Mouse (Mus musculus) embryo, embryonic 11.5 days (tissue): ENCODE data around the gene Rbmxl2.

Experiments used
- DNase-seq: peaks from one replicate; pipeline ENCODE4 v3.0.0-alpha.2; 2012; ENCODE audit warnings: low read depth, low spot score

Gene Rbmxl2

DNA sequence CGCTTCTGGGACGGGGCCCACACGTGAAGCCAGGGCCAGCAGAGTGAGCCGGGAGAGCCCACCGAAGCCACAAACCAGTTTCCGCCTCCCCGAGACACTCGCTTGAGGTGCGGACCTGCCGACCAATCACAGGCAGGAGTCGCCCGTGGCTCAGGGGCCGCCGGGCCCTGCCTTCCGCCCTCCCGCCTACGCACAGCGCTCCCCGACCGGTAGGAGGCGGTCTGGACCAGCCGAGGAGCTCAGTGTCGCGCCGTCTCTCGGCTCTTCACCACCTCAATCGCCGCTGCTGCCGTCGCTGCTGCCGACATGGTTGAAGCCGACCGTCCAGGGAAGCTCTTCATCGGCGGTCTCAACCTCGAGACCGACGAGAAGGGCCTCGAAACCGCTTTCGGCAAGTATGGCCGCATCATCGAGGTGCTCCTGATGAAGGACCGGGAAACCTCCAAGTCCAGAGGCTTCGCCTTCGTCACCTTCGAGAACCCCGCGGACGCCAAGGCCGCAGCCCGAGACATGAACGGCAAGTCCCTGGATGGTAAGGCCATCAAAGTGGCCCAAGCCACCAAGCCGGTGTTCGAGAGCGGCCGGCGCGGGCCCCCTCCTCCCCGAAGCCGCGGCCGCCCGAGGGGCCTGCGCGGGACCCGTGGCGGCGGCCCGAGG is at the start of gene Rbmxl2:
Gene Rbmxl2 (plus strand): TSS at position 242 of the 657 bp plus-strand sequence.
- DNase-seq = no peak

- DNase-seq = no peak
Observed at GRCm38 (mm10) chr7:107166690-107167089, 42.6 kb upstream of the Rbmxl2 start, which contains the start of gene Nlrp14. Nlrp14 (plus strand) TSS chr7:107166990.

DNA sequence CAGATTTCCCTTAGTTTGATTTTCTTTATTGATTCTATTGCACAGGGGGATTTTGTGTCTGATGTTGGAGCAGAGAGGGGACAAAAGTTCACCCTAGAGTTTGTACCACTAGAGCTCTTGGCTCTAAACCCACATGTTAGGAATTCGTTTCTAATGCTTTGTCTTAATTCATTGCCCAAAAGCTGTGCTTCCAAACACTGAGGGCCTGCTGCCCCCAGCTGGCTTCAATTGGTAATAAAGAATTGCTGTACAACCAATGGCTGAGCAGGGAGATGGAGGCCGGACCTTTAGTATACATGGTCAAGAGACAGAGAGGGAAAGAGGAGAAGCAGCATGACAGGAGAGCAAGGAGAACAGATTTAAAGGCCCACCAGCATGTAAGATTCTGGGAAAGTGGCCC is 28.8 kb upstream of the Rbmxl2 start:
- DNase-seq = no peak

GRCm38 (mm10) chr7:107201817-107202216 is 7.4 kb upstream of the Rbmxl2 start:
- DNase-seq = no peak

DNA sequence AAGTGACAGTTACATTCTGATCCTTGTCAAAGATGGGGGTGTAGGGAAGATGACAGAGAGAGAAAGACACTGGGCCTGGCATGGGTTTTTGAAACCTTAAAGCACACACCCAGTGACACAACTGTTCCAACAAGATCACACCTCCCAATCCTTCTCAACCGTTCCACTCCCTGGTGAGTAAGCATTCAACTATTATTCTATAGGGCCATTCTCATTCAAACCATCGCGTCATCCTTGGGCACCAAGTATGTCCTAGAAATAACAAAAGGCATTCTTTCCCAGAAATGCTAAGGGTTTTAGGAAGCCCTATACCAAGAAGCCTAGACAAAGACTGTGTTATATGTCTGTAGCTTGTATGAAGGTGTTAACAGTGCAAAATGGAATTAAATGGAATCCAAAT is 1.4 kb upstream of the Rbmxl2 start:
- DNase-seq = no peak

DNA sequence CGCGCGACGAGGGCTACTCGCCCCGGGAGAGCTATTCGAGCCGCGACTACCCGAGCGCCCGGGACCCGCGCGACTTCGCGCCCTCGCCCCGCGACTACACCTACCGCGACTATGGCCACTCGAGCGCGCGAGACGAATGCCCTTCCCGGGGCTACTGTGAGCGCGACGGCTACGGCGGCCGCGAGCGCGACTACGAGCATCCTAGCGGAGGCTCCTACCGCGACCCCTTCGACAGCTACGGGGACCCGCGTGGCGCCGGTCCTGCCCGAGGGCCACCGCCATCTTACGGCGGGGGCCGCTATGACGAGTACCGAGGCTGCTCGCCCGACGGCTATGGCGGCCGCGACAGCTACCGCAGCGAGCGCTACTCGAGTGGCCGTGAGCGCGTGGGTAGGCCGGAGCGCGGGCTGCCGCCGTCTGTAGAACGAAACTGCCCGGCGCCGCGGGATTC is 906 bp downstream of the Rbmxl2 start:
- DNase-seq = no peak

- DNase-seq = no peak
Observed at GRCm38 (mm10) chr7:107215723-107216122, 6.5 kb downstream of the Rbmxl2 start.

GRCm38 (mm10) chr7:107216845-107217244 is 7.6 kb downstream of the Rbmxl2 start:
- DNase-seq = no peak

DNA sequence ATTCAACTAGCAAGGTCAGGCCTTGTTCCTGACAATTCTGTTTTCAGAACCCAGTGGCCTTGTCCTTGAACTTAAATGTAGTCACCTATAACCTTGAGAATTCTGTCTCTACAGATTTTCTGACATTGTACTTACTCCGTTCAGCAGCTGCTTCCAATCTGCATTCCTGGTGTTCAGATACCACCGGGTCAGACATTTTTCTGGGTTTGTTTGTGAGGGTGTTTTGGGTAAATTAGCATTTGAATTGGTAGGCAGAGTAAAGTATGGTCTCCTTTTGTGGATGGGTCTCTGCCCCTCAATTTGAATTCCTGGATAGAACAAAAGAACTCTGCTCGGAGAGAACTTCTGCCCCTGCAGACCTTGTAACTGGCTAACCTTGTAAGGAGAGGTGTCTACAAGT is 27.6 kb downstream of the Rbmxl2 start:
- DNase-seq = no peak

DNA sequence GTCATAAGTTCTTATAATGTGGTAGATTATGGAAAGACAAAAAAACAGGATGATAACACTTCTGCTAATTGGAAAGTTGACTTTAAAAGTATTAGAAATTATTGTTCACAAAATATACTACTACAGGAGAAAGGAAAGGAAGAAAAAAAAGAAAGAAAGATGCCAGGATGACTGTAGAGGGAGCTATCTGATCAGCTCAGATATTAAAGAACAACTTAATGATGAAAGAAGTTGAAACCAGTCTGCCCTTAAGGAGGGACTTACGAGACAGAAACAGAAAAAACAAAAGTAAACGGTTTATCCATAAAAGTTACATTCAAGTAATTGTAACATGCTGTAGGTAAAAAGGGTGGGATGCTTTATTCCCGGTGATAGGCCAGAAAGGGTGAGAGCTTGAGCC is 28.3 kb downstream of the Rbmxl2 start:
- DNase-seq = no peak

- DNase-seq = no peak
Observed at GRCm38 (mm10) chr7:107241371-107241883, 32.2 kb downstream of the Rbmxl2 start.

- DNase-seq = no peak
Observed at GRCm38 (mm10) chr7:107250211-107250985, 41.2 kb downstream of the Rbmxl2 start.

DNA sequence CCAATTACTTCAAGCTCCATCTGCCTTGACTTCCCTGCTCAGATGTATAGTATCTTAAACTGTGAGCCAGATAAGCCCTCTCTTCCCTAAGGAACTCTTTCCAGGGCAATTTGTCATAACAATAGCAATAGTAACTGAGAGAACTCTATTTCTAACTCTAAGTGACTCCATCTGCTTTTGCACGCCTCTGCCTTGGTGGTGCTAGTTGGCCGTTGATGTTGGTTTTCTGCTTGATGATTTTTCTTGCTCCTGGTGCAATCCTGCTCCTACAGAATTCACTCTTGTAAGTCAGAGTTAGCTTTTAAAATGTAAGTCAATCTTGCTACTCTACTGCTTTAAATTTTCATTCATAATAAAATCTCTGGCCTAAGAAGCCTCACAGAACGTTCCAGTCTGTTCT is 44.1 kb downstream of the Rbmxl2 start:
- DNase-seq = no peak

GRCm38 (mm10) chr7:107259936-107260335 is 50.7 kb downstream of the Rbmxl2 start:
- DNase-seq = no peak
